Mouse (Mus musculus) stomach, postnatal 0 days (tissue): Measurements from ENCODE around the gene Rgs17. TPM values are rescaled to one million over a fixed set of nuclear protein-coding genes. Genes with fewer than 3 reads are reported as not detected.
"Not testable (repeated sequence)": the region's sequence is repeated elsewhere in the genome, so short reads cannot be mapped to it uniquely, and the experiment has no call there.

ENCODE experiments used
- ATAC-seq: fragments of 200-750 bp; cut with Nextera tagmentation; 2 replicates; pipeline ENCODE4 v1.8.0; 2017; ENCODE audit not compliant: low FRiP score, low TSS enrichment
- DNase-seq: peaks from one replicate; pipeline ENCODE4 v3.0.0-alpha.2; 2016; ENCODE audit warnings: low spot score
- H3K27ac ChIP-seq: fragments of 300-500 bp; sonication (generic); replicated peaks from 2 replicates; pipeline ENCODE4 v1.5.1; 2014; ENCODE audit warnings: mild to moderate bottlenecking, control low read depth
- H3K27me3 ChIP-seq: fragments of 300-500 bp; sonication (generic); 2 replicates; pipeline ENCODE4 v1.6.1; 2014; ENCODE audit warnings: low read length; ENCODE audit not compliant: control insufficient read depth, insufficient read depth
- H3K36me3 ChIP-seq: fragments of 300-500 bp; sonication (generic); 2 replicates; pipeline ENCODE4 v1.6.1; 2014; ENCODE audit warnings: low read length, mixed read lengths; ENCODE audit not compliant: control insufficient read depth, insufficient read depth
- H3K4me1 ChIP-seq: fragments of 300-500 bp; sonication (generic); replicated peaks from 2 replicates; pipeline ENCODE4 v1.6.1; 2014; ENCODE audit warnings: antibody characterized with exemption; ENCODE audit not compliant: control insufficient read depth, insufficient read depth
- H3K4me2 ChIP-seq: fragments of 300-500 bp; sonication (generic); replicated peaks from 2 replicates; pipeline ENCODE4 v1.6.1; 2014; ENCODE audit warnings: low read depth, mild to moderate bottlenecking, control low read depth, moderate library complexity
- H3K4me3 ChIP-seq: fragments of 300-500 bp; sonication (generic); 2 replicates; pipeline ENCODE4 v1.5.1; 2014; ENCODE audit warnings: low read depth, low read length, control low read depth
- H3K9ac ChIP-seq: fragments of 300-500 bp; sonication (generic); 2 replicates; pipeline ENCODE4 v1.6.1; 2014; ENCODE audit warnings: mild to moderate bottlenecking, low read length, control low read depth, mixed read lengths
- H3K9me3 ChIP-seq: fragments of 300-500 bp; sonication (generic); 2 replicates; pipeline ENCODE4 v1.6.1; 2016; ENCODE audit warnings: low read length; ENCODE audit not compliant: control insufficient read depth
- CTCF ChIP-seq: IDR thresholded peaks from 2 replicates; pipeline ENCODE4 v1.5.1; 2016; ENCODE audit warnings: antibody characterized with exemption, low read depth, mild to moderate bottlenecking, moderate library complexity
- EP300 ChIP-seq: optimal IDR thresholded peaks from 2 replicates; pipeline ENCODE3; 2016; ENCODE audit warnings: antibody characterized with exemption
- WGBS: fragments of 180-500 bp; shearing (Covaris S2); extraction: QIAGEN DNeasy Blood & Tissue Kit; methylation state at CpG from one replicate; pipeline ENCODE4 v1.1.7; 2014; 5-methylcytosine and 5-hydroxymethylcytosine counted together
- polyA plus RNA-seq: library from polyadenylated mRNA; unstranded; fragments of >200 nt; fragmentation: Nextera tagmentation; extraction: Ambion mirVana; gene quantifications from 2 replicates; pipeline ENCODE4 v1.2.1, GENCODE M21; 2015

The Rgs17 gene
- 2.3 and 2.6 TPM in 2 replicates for polyA plus RNA-seq

- H3K4me2 ChIP-seq: peak within 1 kb of the TSS; percentile 95
- H3K4me1 ChIP-seq: no peaks in the 10 kb centered on the region
- DNase-seq (peak; percentile 67), ATAC-seq (peak; percentile 80)
- peak within 1 kb of the TSS; percentile 55 for H3K9ac ChIP-seq
- H3K27ac ChIP-seq: no peak within 1 kb of the TSS
- H3K4me3 ChIP-seq: peak within 1 kb of the TSS; percentile 54
- TF ChIP-seq CTCF: no peak
- no peaks in the 10 kb centered on the region for H3K27me3 ChIP-seq
- 2% methylated on average over 28 of the region's 35 CpGs for WGBS
- H3K36me3 ChIP-seq: no peaks in the 10 kb centered on the region
- H3K9me3 ChIP-seq: no peaks in the 10 kb centered on the region
Measured at GRCm38 (mm10) chr10:5922294-5922828, at the start of gene Rgs17. Rgs17 (minus strand) TSS chr10:5922400.

DNA sequence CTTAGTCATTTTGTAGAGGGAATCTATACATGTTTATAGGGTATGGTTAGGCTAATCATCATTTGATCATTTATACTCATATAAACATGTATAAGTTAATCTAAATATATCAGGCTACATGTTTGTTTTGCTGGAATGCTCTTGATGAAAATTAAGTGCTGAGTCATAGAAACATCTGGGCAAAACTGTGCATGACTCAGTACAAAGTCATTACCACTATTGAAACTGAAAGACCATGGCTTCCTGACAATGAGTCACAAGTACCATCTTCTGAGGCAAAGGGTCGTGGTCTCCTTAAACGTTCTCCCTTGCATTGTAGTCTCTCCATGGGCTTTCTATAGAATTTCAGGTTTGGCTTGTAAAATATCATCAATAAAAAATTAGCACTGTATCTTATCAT lies 45.5 kb upstream of the Rgs17 start:
- no peaks in the 10 kb centered on the region for H3K27me3 ChIP-seq
- no peak overlapping the region for H3K27ac ChIP-seq
- H3K4me2 ChIP-seq: no peak overlapping the region
- no peak overlapping the region for H3K9ac ChIP-seq
- TF ChIP-seq CTCF: no peak
- TF ChIP-seq EP300: no peak
- no peaks in the 10 kb centered on the region for H3K36me3 ChIP-seq
- DNase-seq (no peak), ATAC-seq (no peak)
- WGBS: 75% methylated on average over 2 of the region's 2 CpGs
- no peaks in the 10 kb centered on the region for H3K9me3 ChIP-seq
- no peaks in the 10 kb centered on the region for H3K4me1 ChIP-seq
- H3K4me3 ChIP-seq: no peak overlapping the region

DNA sequence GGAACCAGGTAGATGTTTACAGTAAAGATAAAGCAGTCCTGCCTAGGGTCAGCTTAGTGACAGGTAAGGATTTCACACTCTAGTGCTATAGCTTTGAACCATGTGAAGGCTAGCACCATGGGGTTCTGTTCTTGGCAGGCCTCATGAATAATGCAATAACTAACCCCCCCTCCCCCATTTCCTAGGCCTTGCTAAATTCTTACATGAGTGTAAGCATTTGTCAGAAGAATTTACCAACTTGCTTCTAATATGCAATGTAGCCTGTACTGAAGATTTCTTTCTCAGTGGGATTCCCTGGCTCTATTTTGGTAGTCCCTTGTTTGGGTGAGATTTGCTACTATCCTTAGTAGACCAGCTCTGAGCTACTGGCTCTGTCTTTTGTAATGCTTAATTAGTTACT lies 31.6 kb upstream of the Rgs17 start:
- not testable (repeated sequence) for H3K9me3 ChIP-seq, H3K27ac ChIP-seq, H3K4me3 ChIP-seq, H3K27me3 ChIP-seq, H3K9ac ChIP-seq, H3K4me2 ChIP-seq, H3K36me3 ChIP-seq, H3K4me1 ChIP-seq, ATAC-seq, DNase-seq

GRCm38 (mm10) chr10:5924261-5924660 lies 2.1 kb upstream of the Rgs17 start:
- 86% methylated on average over 5 of the region's 5 CpGs for whole genome bisulfite sequencing
- Histone ChIP-seq H3K4me2 (no peak overlapping the region), H3K4me1 (no peaks in the 10 kb centered on the region), H3K36me3 (no peaks in the 10 kb centered on the region), H3K27me3 (no peaks in the 10 kb centered on the region), H3K4me3 (no peak overlapping the region), H3K9ac (no peak overlapping the region), H3K27ac (no peak overlapping the region), H3K9me3 (no peaks in the 10 kb centered on the region)
- TF ChIP-seq EP300: no peak
- TF ChIP-seq CTCF: no peak
- ATAC-seq (no peak), DNase-seq (no peak)

- Histone ChIP-seq H3K9ac (no peak overlapping the region), H3K27ac (no peak overlapping the region), H3K36me3 (no peaks in the 10 kb centered on the region), H3K4me3 (no peak overlapping the region), H3K4me1 (no peaks in the 10 kb centered on the region), H3K9me3 (no peaks in the 10 kb centered on the region), H3K27me3 (no peaks in the 10 kb centered on the region), H3K4me2 (no peak overlapping the region)
- no peak for ATAC-seq
- TF ChIP-seq EP300 (no peak), CTCF (peak; percentile 22; the same call in 1 of the 2 replicates)
- no peak for DNase-seq
- 33% methylated on average over 9 of the region's 9 CpGs for WGBS
Measured at GRCm38 (mm10) chr10:5923096-5923495, 896 bp upstream of the Rgs17 start.

DNA sequence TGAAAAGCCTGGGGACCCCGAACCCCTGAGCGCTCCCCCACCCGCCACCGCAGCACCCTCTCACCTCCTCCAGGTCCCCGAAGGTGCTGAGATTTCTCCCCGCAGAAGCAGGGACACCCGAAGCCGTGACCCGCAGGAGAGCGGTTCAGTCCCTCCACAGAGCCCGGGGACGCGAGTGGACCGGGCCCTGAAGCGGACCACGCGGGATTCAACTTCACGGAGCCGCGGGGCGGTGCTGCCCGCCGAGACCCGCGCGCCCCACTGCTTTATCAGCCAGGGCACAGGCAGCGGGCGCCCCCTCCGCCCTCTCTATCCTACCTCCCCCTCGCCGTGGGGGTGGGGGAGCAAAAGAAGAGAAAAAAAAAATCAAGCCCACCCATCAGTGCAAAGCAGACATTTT lies 429 bp downstream of the Rgs17 start:
- peak overlapping the region; percentile 54 for H3K4me3 ChIP-seq
- H3K36me3 ChIP-seq: no peaks in the 10 kb centered on the region
- no peaks in the 10 kb centered on the region for H3K9me3 ChIP-seq
- no peak overlapping the region for H3K27ac ChIP-seq
- ATAC-seq (peak; percentile 49; the same call in 1 of the 2 replicates), DNase-seq (peak; percentile 19)
- H3K9ac ChIP-seq: peak overlapping the region; percentile 55
- H3K4me1 ChIP-seq: no peaks in the 10 kb centered on the region
- no peaks in the 10 kb centered on the region for H3K27me3 ChIP-seq
- H3K4me2 ChIP-seq: peak overlapping the region; percentile 95
- TF ChIP-seq EP300 (no peak), CTCF (no peak)
- WGBS: 1% methylated on average over 31 of the region's 31 CpGs
